Mouse (Mus musculus) ES-E14 (cell line): ENCODE results near the gene Pabpc4.

Experiments
- CHD2 ChIP-seq: IDR thresholded peaks from 2 replicates; pipeline ENCODE4 v1.6.1; 2014; ENCODE audit warnings: mild to moderate bottlenecking, low read depth, low read length, inconsistent platforms
- HCFC1 ChIP-seq: IDR thresholded peaks from 2 replicates; pipeline ENCODE4 v1.6.1; 2012; ENCODE audit warnings: low read length, inconsistent platforms, borderline replicate concordance; ENCODE audit not compliant: insufficient read depth
- MAFK ChIP-seq: IDR thresholded peaks from 2 replicates; pipeline ENCODE4 v1.6.1; 2014; ENCODE audit warnings: mild to moderate bottlenecking, low read depth, low read length, inconsistent platforms; ENCODE audit not compliant: insufficient read depth
- ZC3H11A ChIP-seq: IDR thresholded peaks from 2 replicates; pipeline ENCODE4 v1.6.1; 2012; ENCODE audit warnings: low read depth, mild to moderate bottlenecking, inconsistent platforms, low read length, borderline replicate concordance

DNA sequence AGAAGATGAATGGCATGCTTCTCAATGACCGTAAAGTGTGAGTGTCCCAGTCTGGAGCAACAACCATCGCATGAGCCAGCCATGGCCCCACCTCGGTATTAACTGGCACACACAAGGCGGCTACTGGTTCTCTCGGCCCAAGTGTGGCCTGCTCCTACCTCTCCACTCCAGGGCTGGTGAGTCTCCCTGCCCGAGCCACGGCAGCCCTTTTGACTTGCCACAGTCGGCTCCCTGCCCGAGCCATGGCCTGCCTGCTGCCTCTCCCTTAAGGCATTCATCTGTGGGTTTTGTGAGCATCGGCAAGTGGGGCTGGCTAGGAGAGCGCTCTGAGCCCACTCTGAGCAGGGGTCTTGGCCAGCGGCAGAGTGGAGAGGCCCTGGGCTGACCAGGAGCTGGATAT is 26.9 kb downstream of the Pabpc4 start:
- TF ChIP-seq HCFC1 = no peak
- no peak for TF ChIP-seq MAFK
- no peak for TF ChIP-seq CHD2
- no peak for TF ChIP-seq ZC3H11A
